Mouse (Mus musculus) cerebellum, adult 2 months (tissue): Measurements from ENCODE around the gene Urb2. TPM values are rescaled to one million over a fixed set of nuclear protein-coding genes. Genes with fewer than 3 reads are reported as not detected.
"Not testable (repeated sequence)": the region's sequence is repeated elsewhere in the genome, so short reads cannot be mapped to it uniquely, and the experiment has no call there.

Experiments used
- DNase-seq, 2 experiments: peaks; one replicate each; pipeline ENCODE4 v3.0.0; 2021
- H3K27ac ChIP-seq: fragments of 200-500 bp; 2 replicates; pipeline ENCODE4 v1.5.1; 2012; ENCODE audit warnings: low read length, control low read depth, inconsistent platforms; ENCODE audit not compliant: insufficient read depth
- H3K27me3 ChIP-seq: fragments of 200-500 bp; 2 replicates; pipeline ENCODE4 v1.6.1; 2012; ENCODE audit warnings: inconsistent platforms, mild to moderate bottlenecking, low read length, moderate library complexity; ENCODE audit not compliant: control insufficient read depth, insufficient read depth
- H3K4me1 ChIP-seq: fragments of 200-500 bp; 2 replicates; pipeline ENCODE4 v1.6.1; 2011; ENCODE audit warnings: low read length; ENCODE audit not compliant: control insufficient read depth, insufficient read depth
- H3K4me3 ChIP-seq: fragments of 200-500 bp; replicated peaks from 2 replicates; pipeline ENCODE3; 2011; ENCODE audit warnings: mild to moderate bottlenecking, low read depth, low read length, control low read depth; ENCODE audit not compliant: insufficient read depth
- CTCF ChIP-seq: fragments of 200-500 bp; IDR thresholded peaks from 2 replicates; pipeline ENCODE4 v1.5.1; 2011; ENCODE audit warnings: low read depth, mild to moderate bottlenecking, control low read depth, low read length, moderate library complexity, borderline replicate concordance; ENCODE audit not compliant: insufficient read depth
- POLR2A ChIP-seq: fragments of 200-500 bp; IDR thresholded peaks from 2 replicates; pipeline ENCODE4 v1.6.1; 2011; ENCODE audit warnings: low read length, control low read depth, borderline replicate concordance; ENCODE audit not compliant: insufficient read depth
- WGBS: fragments of 180-500 bp; shearing (Covaris S2); methylation state at CpG from one replicate; pipeline ENCODE4 v1.1.7; 2018; 5-methylcytosine and 5-hydroxymethylcytosine counted together
- polyA plus RNA-seq: library from polyadenylated mRNA; depleted of rRNA; stranded (reverse); fragments of >200 nt; gene quantifications from 2 replicates; pipeline ENCODE4 v1.2.3, GENCODE M21; 2012

The Urb2 gene
- polyA plus RNA-seq, 1 experiment, result 6.9 TPM

- TF ChIP-seq CTCF (no peak), POLR2A (no peak)
- Histone ChIP-seq H3K4me3 (no peak overlapping the region), H3K27me3 (no peaks in the 10 kb centered on the region), H3K4me1 (no peaks in the 10 kb centered on the region), H3K27ac (no peak overlapping the region)
- DNase-seq, result no peak
- 96% methylated on average over 3 of the region's 3 CpGs for WGBS
Observed at GRCm38 (mm10) chr8:123993997-123994396, 27.3 kb upstream of the Urb2 start.

- H3K4me1 ChIP-seq, result no peaks in the 10 kb centered on the region
- 24% methylated on average over 2 of the region's 2 CpGs for WGBS
- TF ChIP-seq POLR2A, result no peak
- TF ChIP-seq CTCF, result no peak
- H3K27ac ChIP-seq, result no peak overlapping the region
- H3K27me3 ChIP-seq, result no peaks in the 10 kb centered on the region
- DNase-seq, result no peak
- H3K4me3 ChIP-seq, result no peak overlapping the region
Observed at GRCm38 (mm10) chr8:123999568-123999967, 21.7 kb upstream of the Urb2 start.

- TF ChIP-seq CTCF, result no peak
- TF ChIP-seq POLR2A, result no peak
- Histone ChIP-seq H3K27me3 (no peaks in the 10 kb centered on the region), H3K4me3 (no peak overlapping the region), H3K4me1 (no peaks in the 10 kb centered on the region), H3K27ac (no peak overlapping the region)
- DNase-seq, result no peak
- 88% methylated on average over 10 of the region's 10 CpGs for WGBS
Observed at GRCm38 (mm10) chr8:124002546-124003108, 18.7 kb upstream of the Urb2 start.

GRCm38 (mm10) chr8:124007829-124008228 is 13.5 kb upstream of the Urb2 start:
- H3K4me3 ChIP-seq, result no peak overlapping the region
- no peaks in the 10 kb centered on the region for H3K27me3 ChIP-seq
- TF ChIP-seq POLR2A, result no peak
- no peak for TF ChIP-seq CTCF
- WGBS, result 92% methylated on average over 6 of the region's 6 CpGs
- no peak for DNase-seq
- no peak overlapping the region for H3K27ac ChIP-seq
- H3K4me1 ChIP-seq, result no peaks in the 10 kb centered on the region

- Histone ChIP-seq H3K27ac (no peak overlapping the region), H3K4me1 (no peaks in the 10 kb centered on the region; the same call in none of the 2 replicates), H3K4me3 (no peak overlapping the region), H3K27me3 (no peaks in the 10 kb centered on the region)
- no peak for TF ChIP-seq POLR2A
- no peak for TF ChIP-seq CTCF
- DNase-seq, result no peak
- WGBS, result 86% methylated on average over 3 of the region's 3 CpGs
Observed at GRCm38 (mm10) chr8:124011580-124011979, 9.7 kb upstream of the Urb2 start.

- Histone ChIP-seq H3K4me3 (no peak overlapping the region), H3K27ac (no peak overlapping the region), H3K27me3 (no peaks in the 10 kb centered on the region), H3K4me1 (no peaks in the 10 kb centered on the region; the same call in none of the 2 replicates)
- TF ChIP-seq CTCF, result no peak
- no peak for TF ChIP-seq POLR2A
- no peak for DNase-seq
- 95% methylated on average over 3 of the region's 3 CpGs for WGBS
Observed at GRCm38 (mm10) chr8:124011989-124012586, 9.2 kb upstream of the Urb2 start.

- 92% methylated on average over 7 of the region's 7 CpGs for WGBS
- not testable (repeated sequence) for H3K4me3 ChIP-seq, H3K27ac ChIP-seq, H3K27me3 ChIP-seq, DNase-seq, H3K4me1 ChIP-seq
Observed at GRCm38 (mm10) chr8:124014299-124014698, 7.0 kb upstream of the Urb2 start.

GRCm38 (mm10) chr8:124014751-124015150 is 6.6 kb upstream of the Urb2 start:
- Histone ChIP-seq H3K4me1 (peaks cover 4% of the 10 kb centered on the region), H3K27me3 (no peaks in the 10 kb centered on the region), H3K4me3 (no peak overlapping the region), H3K27ac (no peak overlapping the region)
- no peak for TF ChIP-seq CTCF
- no peak for TF ChIP-seq POLR2A
- no peak for DNase-seq
- WGBS, result 84% methylated on average over 3 of the region's 3 CpGs

GRCm38 (mm10) chr8:124019782-124020181 is 1.5 kb upstream of the Urb2 start:
- H3K4me3 ChIP-seq, result peak overlapping the region; percentile 4
- no peak overlapping the region for H3K27ac ChIP-seq
- peaks cover 6% of the 10 kb centered on the region for H3K4me1 ChIP-seq
- TF ChIP-seq POLR2A, result no peak
- no peak for TF ChIP-seq CTCF
- no peak for DNase-seq
- 34% methylated on average over 13 of the region's 13 CpGs for WGBS
- H3K27me3 ChIP-seq, result no peaks in the 10 kb centered on the region
